Mouse (Mus musculus): Measurements from ENCODE around the gene Otos.

Gene Otos

DNA sequence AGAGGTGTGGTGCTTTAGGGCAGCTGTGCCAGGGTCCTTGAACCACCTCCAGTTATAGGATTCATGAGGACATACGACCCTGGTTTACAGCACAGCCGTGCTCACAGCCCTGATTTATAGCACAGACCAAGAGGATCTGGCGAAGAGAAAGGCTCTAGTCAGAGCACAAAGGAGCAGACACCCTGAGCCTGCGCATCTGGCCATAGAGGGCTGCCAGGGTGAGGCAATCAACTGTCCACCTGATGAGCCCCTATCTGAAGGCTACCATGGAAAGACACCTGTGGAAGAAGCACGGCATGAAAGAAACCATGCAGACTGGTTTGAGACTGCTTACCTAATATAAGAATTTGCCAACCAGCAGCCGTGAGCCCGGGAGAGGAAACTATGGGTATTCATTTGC, 2.0 kb downstream of the Otos start:
- no peak for DNase-seq (ENCODE audit: low spot score in 2 of 2)

DNA sequence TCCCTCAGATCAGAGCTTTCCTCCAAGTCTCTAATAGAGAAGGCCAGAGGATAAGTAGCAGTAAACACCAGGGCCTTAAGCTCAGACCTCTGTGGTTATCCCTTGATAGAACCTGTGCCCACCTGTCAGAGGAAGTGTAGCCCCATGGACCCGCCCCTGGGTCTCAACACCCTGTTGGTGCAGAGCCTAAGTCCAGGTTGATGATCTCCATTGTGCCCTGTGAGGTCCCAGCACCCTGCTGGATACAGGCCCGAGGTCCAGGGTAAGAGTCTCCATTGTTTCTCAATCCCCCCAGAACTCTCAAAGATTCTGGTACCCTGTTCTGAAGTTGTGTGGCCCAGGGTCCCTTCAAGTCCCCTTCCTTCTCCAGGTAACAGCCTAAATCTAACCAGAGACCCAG, 2.5 kb downstream of the Otos start:
- no peak for DNase-seq (ENCODE audit: low spot score in 2 of 2)

DNA sequence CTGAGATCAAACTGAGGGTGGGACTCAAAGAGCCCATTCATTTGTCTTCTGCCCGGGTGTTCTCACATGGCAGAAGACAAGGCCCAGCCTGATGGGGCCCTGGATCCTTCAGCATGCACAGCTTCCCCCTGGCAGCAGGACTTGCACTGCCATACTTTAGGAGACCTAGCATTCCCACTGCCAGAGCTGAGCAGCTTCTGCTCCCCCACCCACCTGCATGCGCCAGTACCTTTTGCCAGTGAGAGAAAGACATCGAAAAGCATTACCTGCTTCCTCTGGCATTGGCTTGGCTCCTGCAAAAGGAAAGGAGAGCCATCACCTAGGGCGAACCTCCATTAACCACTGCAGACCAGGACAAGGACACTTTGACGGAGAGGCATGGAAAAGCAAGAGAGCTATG, 3.7 kb downstream of the Otos start:
- DNase-seq (ENCODE audit: low spot score in 2 of 2) = no peak

DNA sequence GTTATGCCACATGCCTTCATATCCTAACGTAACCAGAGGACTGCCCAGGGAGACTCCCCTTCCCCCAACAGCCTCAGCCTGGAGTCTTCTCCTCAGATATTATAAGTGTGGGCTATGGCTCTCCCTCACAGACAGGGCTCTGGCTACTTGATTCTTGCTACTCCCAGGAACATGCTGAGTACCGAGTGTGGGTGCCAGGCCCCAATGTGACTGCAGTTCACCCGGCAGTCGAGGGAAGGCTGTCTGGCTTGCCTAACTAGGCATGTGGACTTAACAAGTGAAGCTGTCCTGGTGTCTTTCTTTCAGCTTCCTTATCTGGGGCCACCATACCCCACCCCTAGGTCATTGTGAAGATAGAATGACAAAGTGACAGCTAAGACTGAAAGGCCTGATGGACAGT, 5.0 kb downstream of the Otos start:
- no peak for DNase-seq (ENCODE audit: low spot score in 2 of 2)

DNA sequence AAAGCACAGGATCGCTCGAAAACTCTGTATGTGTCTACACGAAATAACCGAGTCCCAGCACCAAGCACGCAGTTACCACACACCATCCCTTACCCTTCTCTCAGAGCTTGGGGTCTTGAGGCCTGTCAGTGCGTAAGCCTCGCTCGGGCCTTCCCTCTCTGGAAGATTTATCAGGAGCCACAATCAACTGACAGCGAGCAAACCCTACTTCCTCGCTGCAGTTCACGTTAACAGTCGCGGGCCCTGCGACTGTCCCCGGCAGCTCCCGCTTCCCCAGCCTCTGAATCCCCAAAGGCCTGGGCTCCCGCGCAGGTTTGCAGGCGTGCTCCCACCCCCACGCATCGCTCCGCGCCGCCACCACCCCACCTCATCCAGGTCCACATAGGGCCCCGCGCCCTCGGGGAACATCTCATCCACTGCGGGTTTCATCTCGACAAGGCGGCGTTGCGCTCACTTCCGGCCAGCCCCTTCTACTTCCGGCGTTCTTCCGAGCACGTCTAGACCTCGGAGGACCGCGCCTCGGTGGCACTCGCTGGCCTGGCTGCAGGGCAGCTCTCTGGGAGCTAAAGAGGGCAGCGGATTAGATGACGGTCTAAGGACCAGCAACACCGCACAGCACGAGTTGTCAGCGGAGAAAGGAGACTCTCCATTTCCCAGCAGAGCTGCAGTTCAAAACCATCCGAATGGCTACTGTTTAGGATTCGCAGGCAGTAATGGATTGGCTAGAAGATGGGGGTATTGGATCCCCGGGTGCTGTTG, 6.9 kb downstream of the Otos start, which contains the start of gene Cops9:
Gene Cops9 (minus strand): TSS at position 472 of the 759 bp plus-strand sequence.
- peak; percentile 83 to 84 for DNase-seq (ENCODE audit: low spot score in 2 of 2)

DNA sequence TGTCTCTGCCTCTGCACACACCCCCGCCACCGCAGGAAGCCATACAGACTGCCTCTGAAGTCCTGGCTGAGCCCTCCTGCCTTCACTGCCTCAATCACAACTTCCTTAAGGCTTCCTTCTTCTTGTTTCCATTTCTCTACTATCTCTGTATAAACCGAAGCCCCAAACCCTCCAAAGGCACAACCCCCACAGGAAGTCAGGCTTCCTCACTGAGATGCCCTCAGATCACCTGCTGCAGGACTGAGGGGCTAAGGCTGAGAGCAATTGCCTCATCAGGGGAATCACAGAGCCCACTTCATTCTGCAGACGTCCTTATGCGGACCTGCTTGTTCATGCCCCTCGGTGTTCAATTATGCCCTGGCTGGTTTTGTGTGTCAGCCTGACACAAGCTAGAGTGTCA, 8.2 kb downstream of the Otos start:
- no peak for DNase-seq (ENCODE audit: low spot score in 2 of 2)

DNA sequence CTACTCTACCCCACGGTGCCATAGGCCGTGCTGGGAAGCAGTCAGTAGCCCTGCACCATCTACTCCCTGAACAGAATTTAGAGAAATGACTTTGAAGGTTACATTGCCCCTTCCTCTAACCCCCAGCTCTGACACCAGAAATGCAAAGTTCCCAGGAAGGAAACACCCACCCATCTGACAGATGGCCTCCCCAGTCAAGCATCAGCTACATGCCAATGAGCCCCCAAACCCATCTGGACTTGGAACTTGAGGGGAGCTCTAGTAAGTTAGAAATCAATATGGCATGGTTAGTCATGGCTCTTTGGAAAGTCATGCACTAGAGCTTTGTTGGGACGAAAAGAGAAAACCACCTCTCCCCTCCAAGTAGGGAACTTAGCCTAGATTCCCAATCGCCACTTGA, 9.9 kb downstream of the Otos start:
- no peak for DNase-seq (ENCODE audit: low spot score in 2 of 2)

DNA sequence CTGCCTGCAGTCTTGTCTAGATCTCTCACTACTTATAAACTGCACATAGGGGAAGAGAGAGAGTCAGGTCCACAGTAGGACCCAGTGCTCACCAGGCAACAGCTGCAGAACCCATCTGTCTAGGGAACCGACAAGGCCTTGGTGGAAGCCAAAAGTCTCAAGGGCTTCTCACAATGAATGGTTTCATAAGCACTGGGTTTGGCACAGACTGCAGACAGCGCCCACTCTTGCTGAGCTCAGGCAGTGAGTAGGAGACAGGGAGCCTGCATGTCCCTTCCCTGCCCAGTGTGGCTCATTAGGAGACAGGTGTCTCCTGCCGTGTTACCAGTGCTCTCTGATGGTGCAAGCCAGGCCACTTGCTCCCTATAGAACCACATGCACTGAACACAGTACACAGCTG, 10.5 kb downstream of the Otos start:
- DNase-seq (ENCODE audit: low spot score in 2 of 2) = no peak

DNA sequence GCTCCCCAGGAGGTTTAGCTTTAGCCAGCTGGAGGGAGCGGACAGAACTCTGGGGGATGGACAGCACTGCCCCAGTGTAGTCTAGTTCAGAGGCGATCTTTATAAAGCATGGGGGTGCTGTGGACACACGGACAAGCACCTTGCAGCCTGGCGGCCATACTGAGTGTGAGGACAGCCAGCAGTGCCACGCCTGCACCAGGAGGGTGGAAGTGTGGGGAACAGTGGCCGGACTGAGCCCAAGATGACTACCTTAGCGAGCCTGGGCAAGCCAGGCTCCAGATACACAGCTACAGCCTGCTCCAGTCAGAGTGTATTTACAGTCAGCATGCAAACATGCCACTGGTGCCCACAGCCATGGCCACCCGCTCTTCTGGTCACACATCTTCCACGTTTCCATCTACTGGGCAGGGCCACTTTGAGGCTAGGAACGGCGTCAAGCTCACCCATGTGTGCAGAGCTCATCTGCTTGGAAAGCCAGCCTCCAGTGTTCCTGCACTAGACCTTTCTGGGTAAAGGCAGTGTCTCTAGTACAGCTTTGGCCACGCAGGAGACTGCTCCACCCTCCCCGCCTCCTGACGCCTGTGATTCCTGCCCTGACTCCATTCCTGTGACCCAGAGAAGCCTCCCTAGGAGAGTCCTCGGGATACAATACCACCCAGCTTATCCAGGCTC, 11.0 kb downstream of the Otos start:
- no peak for DNase-seq (ENCODE audit: low spot score in 2 of 2)

DNA sequence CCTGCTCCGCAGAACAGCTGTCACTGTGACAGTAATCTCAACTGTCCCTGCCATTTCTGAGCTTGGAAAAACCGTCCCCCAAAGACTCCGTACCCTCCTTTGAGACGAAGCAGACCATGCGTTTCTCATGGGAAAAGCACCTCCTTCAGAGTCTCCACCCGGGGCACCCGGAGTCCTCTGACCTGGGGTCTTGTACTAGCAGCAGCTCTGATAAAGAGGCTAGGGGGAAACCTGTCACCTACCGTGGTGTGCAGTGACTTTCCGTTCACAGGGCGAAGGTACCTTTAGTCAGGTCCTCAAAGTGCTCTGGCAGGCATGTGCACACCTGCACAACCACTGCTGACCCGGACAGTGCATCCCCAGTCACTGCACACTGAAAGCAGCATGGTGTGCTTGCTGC, 12.0 kb downstream of the Otos start:
- DNase-seq (ENCODE audit: low spot score in 2 of 2) = no peak

DNA sequence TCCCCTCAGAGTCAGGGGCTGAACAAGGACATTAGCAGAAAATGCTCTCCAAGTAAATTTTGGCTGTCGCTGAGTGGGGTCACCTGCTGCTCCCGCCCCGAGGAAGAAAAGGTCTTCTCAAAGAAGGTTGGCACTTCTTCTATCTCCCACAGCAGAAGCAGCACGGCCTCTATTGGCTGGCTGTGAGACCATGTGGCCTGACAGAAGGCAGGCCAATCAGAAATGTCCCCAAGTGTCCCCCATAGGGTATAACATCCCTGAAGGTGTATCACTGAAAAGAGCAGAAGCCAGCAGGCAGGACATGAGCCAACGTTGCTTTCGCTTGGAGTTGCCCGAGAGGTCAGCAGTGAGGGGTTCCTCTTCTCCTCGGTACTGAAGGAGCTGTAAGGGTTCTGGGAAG, 12.6 kb downstream of the Otos start:
- DNase-seq (ENCODE audit: low spot score in 2 of 2) = no peak

DNA sequence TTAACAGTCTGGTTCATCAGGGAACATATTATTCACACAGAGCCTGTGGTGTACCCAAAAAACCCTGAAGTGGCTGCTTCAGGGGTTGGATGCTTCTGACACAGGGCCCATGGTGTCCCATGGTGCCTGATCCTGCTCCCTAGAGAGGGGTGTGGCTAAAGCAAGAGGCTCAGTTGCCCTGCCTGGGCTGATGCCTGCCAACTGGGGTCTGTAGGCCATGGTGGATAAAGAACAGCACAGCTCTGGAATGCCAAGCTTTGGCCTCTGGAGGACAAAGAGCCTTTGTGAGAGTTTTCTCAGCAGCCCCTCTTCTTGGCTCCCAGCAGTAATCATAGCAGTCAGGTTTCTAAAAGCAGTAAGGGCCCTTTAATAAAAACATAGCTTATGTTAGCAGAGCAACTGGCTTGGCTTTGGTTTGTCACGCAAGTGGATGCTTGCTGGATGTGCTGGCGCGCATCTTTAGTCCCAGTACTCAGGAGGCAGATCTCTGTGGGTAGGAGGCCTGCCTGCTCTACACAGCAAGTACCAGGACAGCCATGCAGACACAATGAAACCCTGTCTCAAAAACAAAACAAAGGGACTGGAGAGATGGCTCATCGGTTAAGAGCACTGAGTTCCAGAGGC, 13.6 kb downstream of the Otos start:
- DNase-seq (ENCODE audit: low spot score in 2 of 2) = no peak

DNA sequence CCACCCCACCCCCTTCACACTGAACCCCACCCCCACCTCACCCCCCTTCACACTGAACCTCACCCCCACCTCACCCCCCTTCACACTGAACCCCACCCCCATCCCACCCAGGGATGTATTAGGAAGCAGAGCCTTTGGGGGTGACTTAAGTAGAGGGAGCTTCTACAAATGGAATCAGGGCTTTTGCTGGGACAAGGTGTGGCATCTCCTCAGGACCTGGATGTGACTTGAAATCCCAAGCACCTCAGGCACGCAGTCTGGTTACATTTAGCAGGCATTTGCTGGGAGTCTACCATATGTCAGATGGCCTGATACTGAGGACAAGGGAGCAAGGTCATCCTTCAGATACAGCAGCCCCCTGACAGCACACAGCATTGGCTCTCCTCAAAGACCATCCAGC, 14.1 kb downstream of the Otos start:
- DNase-seq (ENCODE audit: low spot score in 2 of 2) = no peak

DNA sequence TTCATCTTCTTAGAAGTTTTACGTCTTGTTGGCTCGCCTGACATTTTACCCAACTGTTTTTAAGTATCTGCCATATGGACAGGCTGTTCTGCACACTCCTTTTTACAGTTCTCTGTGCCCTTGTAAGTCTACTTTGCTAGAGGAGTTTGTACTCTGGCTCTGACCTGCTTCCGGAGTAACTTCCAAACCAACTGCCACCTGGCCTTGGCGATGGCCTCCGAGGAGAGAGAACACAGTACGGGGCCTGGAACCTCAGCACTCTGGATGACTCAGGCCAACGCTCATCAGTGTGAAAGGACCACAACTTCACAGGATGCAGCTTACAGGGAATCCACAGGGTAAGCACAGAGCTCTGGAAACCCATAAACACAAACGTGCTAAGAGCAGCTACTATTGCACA, 14.9 kb downstream of the Otos start:
- no peak for DNase-seq (ENCODE audit: low spot score in 2 of 2)

DNA sequence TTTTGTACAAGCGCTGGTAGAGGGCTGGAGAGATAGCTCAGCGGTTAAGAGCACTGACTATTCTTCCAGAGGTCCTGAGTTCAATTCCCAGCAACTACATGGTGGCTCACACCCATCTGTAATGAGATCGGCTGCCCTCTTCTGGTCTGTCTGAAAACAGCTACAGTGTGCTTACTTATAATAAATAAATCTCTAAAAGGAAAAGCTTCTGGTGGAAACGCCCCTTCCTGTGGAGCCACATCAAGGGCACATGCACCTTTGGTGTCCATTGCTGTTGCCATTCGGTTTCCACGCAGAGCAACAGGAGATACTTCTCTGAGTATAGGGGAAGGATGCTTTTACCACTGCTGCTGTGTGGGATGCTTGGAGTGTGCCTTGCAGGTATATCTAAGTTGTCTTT, 15.7 kb downstream of the Otos start:
- DNase-seq (ENCODE audit: low spot score in 2 of 2) = no peak

DNA sequence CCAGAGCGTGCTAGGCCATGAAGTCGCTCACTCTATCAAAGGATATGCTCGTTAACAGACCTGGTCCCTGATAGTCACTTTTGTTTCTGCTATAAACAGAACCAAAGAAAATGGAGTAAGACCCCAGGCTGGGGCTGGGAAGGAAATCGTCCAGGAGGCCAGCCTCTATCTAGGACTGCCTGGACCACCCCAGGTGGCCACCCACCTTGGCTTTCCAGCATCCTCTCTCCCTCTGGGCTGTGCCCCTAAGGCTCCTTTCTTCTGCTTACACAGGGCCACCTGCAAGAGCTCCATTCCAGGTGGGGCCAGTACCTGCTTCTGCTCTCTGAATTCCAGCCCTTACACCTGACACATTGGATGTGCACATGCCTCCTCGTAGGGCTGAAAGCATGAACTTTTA, 16.4 kb downstream of the Otos start:
- DNase-seq (ENCODE audit: low spot score in 2 of 2) = no peak

DNA sequence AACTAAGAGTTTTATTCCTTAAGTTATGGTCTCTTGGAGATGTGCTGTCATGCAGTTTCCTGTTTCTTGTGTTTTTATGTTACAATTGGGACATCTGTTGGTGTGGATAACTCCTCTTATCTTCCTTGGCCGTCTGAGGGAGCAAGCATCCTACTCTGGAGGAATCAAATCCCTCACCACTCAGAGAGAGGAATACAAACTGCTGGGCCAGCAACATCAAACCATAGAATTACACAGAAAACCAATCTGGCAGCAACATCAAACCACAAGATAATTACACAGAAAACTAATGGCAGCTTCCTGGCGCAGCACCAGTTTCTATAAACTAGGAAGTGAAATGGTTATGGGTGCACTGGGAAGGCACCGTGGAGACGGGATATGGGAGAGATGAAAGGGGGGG, 20.4 kb downstream of the Otos start:
- no peak for DNase-seq (ENCODE audit: low spot score in 2 of 2)

DNA sequence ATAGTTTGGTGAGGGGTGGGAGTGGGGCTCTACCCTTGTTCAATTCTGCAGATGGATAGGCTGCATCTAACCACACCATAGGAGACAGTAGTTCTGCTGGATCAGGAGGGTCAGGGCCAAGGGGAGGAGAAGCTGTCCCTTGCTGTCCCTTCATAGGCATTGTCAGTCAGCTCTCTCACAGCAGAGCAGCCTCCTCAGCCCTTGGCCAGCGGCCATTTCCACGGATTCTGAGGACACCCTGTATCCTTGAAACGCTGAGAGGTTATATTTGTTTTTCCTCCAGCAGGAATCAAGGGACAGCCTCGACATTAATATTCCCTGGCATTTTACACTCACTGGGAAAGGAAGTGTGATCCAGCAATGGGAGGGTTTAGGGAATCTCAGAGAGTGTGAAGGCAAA, 30.3 kb downstream of the Otos start:
- DNase-seq (ENCODE audit: low spot score in 2 of 2) = no peak

DNA sequence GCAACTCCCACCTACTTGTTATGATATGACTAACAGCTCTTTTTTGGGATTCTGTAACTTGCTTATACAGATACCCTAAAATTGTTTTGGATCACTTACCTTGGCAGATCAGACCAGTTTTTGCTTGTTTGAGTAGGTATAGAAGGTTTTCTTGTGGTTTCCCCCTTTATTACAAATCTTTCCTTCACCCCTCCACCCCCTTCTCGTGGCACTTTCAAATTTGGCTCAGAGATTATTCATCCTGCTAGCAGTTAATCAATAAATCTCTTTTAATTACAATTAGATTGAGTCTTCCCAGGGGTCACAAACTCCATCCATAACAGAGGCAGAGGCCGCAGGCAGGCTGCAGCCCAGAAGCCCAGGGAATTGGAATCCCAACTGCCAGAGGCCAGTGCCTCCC, 31.2 kb downstream of the Otos start, which contains the start of gene Olfr12:
Gene Olfr12 (plus strand): TSS at position 301 of the 400 bp plus-strand sequence.
- no peak for DNase-seq (ENCODE audit: low spot score in 2 of 2)

DNA sequence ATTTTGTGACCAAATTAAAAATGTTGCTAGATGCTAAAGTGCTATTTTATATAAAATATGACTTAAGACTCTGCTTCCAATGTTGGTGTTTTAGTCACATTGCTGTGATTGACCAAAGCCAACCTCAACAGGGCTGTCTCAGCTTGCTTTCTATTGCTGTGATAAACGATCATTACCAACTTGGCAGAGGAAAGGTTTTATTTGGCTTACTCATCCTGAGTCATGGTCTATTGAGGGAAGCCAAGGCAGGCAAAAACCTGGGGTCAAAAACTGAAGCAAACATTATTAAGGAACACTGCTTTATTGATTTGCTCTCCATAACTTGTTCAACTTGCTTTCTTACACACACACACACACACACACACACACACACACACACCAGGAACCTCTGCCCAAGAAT, 32.6 kb downstream of the Otos start:
- no peak for DNase-seq (ENCODE audit: low spot score in 2 of 2)

DNA sequence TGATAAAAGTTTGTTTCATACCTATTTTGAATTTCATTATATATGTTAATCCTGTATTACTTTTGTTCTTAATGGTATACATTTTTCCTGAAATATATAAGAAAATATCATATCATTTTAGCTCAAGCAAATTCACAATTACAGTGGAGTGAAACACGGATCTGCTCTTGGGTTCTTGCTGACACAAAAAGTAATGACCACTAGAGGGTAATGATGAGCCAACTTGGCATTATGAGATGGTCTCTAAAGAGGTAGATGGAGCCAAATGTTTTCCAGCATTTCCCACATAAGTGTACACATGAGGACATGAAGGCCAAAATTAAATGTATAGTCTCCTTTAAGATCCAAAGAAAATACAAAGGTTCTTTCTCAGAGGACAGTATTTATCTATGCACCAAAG, 34.1 kb downstream of the Otos start:
- DNase-seq (ENCODE audit: low spot score in 2 of 2) = no peak

DNA sequence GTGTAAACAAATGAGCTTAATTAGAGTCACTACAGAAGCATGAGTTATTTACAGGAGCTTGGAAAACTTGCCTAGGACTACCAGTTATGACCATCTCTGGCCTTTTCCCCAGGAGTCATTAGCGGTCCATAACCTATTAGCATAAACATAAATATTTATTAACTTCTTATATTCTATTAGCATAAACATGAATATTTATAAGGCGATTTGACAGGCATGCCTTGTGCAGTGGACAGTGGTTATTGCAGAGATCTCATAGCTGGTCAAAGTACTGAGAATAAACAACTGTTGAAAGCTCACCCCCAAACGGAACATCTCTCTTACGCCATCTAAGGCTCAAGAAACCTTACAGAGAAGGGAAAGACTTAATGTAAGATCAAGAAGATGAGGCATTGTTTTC, 35.5 kb downstream of the Otos start:
- DNase-seq (ENCODE audit: low spot score in 2 of 2) = no peak

DNA sequence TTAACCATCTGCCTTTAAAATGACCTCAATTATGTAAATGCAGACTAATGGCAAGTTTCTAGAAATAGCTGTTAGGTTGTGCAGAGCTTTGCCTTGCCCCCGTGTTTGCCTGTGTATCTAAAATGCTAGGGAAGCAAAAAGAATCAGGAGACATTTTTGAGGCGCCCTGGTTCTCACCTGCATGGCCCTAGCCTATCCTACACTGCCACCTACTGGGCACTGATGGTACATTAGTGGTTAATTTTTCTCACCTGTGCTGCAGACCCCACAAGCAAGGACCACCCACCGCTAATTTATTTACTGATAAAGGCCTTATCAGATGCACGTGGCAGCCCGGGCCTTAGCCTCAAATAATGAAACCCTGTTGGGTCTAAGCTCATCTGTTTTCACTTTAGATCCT, 37.6 kb downstream of the Otos start:
- peak; percentile 14 to 24 for DNase-seq (ENCODE audit: low spot score in 2 of 2)

Data from spleen, postnatal 36 days (tissue).